Mouse (Mus musculus) heart, embryonic 11.5 days (tissue): ENCODE measurements around the gene Nexmif. TPM values are rescaled to one million over a fixed set of nuclear protein-coding genes. Genes with fewer than 3 reads are reported as not detected.

Source experiments
- ATAC-seq: fragments of 200-750 bp; cut with Nextera tagmentation; replicated peaks from 2 replicates; pipeline ENCODE4 v1.8.0; 2017; ENCODE audit warnings: moderate library complexity; ENCODE audit not compliant: insufficient number of reproducible peaks, low FRiP score, low TSS enrichment
- H3K27ac ChIP-seq: fragments of 300-500 bp; sonication (generic); 2 replicates; pipeline ENCODE4 v1.5.1; 2014; ENCODE audit warnings: mild to moderate bottlenecking, low read depth, low read length
- H3K27me3 ChIP-seq: fragments of 300-500 bp; sonication (generic); 2 replicates; pipeline ENCODE4 v1.6.1; 2014; ENCODE audit warnings: mild to moderate bottlenecking, low read length, mixed read lengths; ENCODE audit not compliant: control insufficient read depth, insufficient read depth
- H3K36me3 ChIP-seq: fragments of 300-500 bp; sonication (generic); 2 replicates; pipeline ENCODE4 v1.6.1; 2014; ENCODE audit warnings: mild to moderate bottlenecking, low read length, moderate library complexity, mixed read lengths; ENCODE audit not compliant: control insufficient read depth, insufficient read depth
- H3K4me1 ChIP-seq: fragments of 300-500 bp; sonication (generic); 2 replicates; pipeline ENCODE4 v1.6.1; 2014; ENCODE audit warnings: low read length; ENCODE audit not compliant: control insufficient read depth, insufficient read depth
- H3K4me2 ChIP-seq: fragments of 300-500 bp; sonication (generic); 2 replicates; pipeline ENCODE4 v1.6.1; 2014; ENCODE audit warnings: mild to moderate bottlenecking, moderate library complexity
- H3K4me3 ChIP-seq: fragments of 300-500 bp; sonication (generic); 2 replicates; pipeline ENCODE4 v1.5.1; 2014; ENCODE audit warnings: low read depth, low read length
- H3K9ac ChIP-seq: fragments of 300-500 bp; sonication (generic); 2 replicates; pipeline ENCODE4 v1.6.1; 2014; ENCODE audit warnings: mild to moderate bottlenecking, low read depth, low read length, moderate library complexity
- H3K9me3 ChIP-seq: fragments of 300-500 bp; sonication (generic); replicated peaks from 2 replicates; pipeline ENCODE4 v1.6.1; 2016; ENCODE audit warnings: low read length; ENCODE audit not compliant: control insufficient read depth
- WGBS: fragments of 180-500 bp; shearing (Covaris S2); extraction: QIAGEN DNeasy Blood & Tissue Kit; methylation state at CpG from one replicate; pipeline ENCODE4 v1.1.7; 2014; ENCODE audit not compliant: insufficient replicate concordance; 5-methylcytosine and 5-hydroxymethylcytosine counted together
- polyA plus RNA-seq: library from polyadenylated mRNA; unstranded; fragments of >200 nt; fragmentation: Nextera tagmentation; extraction: Ambion mirVana; gene quantifications from 2 replicates; pipeline ENCODE4 v1.2.1, GENCODE M21; 2014

Nexmif gene
- polyA plus RNA-seq: 0.48 and 0.70 TPM in 2 replicates

DNA sequence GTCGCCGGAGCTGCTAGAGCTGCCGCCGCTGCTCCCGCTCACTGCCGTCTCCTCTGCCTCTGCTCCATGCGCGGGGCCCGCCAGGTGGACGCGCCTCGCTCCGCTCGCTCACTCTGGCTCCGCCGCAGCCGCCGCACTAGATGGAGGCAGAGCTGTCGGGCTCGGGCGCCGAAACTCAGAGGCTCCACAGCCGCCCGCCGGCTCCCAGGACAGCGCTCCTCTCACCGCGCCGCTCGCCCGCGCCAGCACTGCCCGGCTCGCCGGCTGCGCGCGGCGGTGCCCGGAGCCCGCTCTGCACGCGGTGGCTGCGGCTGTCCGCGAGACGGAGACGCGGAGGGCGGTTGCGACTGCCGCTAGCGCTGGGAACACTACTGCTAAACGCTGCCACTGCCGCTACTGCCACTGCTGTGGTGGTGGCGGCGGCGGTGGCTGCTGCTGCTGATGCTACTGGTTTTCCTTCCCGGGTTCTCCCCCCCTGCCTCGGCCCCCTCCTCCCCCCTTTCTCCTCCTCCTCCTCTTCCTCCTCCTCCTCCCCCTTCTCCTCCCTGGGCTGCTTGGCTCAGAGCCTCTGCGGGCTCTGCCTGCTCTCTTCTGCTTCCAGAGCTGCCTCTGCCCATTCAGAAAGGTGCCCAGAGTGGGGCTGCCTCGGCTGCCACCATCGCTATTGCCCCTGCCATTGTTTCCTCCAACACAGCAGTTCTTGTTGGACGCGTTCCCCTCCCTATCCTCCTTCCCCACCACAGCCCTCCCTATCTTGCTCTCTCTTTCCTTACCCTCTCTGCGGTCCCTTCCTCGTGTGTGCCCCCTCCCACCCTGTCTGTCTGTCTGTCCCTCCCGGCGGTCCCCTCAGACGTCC, at the start of gene Nexmif:
Gene Nexmif (minus strand): TSS at position 450 of the 856 bp plus-strand sequence.
- Histone ChIP-seq H3K27me3 (peaks cover 14% of the 10 kb centered on the region), H3K4me2 (peak within 1 kb of the TSS; percentile 75), H3K4me3 (peak within 1 kb of the TSS; percentile 42), H3K9me3 (no peaks in the 10 kb centered on the region), H3K4me1 (no peaks in the 10 kb centered on the region), H3K36me3 (no peaks in the 10 kb centered on the region), H3K27ac (peak within 1 kb of the TSS; percentile 3; the same call in 1 of the 2 replicates), H3K9ac (peak within 1 kb of the TSS; percentile 52; the same call in 1 of the 2 replicates)
- ATAC-seq: peak; percentile 46; the same call in 1 of the 2 replicates
- WGBS: 20% methylated on average over 51 of the region's 70 CpGs

DNA sequence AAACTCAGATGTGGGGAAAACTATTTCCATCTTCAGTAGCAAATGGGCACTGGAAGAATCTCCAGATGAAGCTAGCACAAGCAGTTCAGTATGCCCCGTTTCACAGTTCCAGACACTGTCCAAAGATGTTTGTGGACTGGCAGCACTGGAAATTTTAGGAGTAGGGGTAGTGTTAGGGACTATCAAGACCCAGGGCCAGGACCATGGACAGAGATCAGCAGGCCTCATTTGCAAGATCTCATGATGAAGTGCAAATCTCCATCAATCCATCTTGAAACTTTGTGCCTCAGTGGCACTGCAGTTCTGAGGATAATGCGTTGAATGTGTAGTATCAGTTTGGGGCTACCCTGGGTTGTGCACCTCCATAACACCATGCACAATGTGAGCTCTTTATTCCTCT, 7.7 kb upstream of the Nexmif start:
- Histone ChIP-seq H3K36me3 (no peaks in the 10 kb centered on the region), H3K4me2 (no peak overlapping the region), H3K9me3 (no peaks in the 10 kb centered on the region), H3K27me3 (0 out of 2 replicates have a peak, but pooled peaks cover under 1% of the 10 kb centered on the region), H3K4me3 (no peak overlapping the region), H3K9ac (no peak overlapping the region), H3K4me1 (no peaks in the 10 kb centered on the region), H3K27ac (no peak overlapping the region)
- ATAC-seq: no peak
- WGBS: 67% methylated on average over 2 of the region's 2 CpGs

DNA sequence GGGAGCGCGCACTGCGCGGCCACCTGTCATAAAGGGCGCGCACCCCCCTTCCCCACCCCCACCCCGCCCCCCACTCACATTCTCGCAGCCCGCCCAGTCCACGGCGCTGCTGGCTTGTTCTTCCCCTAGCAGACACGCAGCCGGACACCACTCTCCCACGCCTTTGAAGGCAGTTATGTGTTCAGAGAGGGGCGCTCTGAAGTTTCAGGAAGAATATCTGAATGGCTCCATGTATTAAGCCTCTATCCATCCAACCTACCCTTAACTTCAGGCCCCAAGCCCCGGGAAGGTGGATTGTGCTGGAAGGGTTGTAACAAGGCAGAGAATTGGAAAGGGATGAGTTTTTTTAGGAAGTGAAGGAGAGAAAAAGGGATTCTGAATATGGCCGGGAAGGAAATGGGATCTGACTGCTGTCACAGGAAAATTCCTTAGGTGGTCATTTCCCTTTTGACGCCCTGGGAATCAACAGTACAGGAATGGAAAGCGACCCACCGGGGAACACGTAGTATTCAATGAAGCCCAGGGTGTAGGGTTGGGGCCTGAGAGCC, 681 bp upstream of the Nexmif start:
- peak overlapping the region; percentile 75 for H3K4me2 ChIP-seq
- no peak overlapping the region for H3K9ac ChIP-seq
- WGBS: 19% methylated on average over 18 of the region's 21 CpGs
- no peaks in the 10 kb centered on the region for H3K36me3 ChIP-seq
- H3K4me1 ChIP-seq: no peaks in the 10 kb centered on the region
- no peak for ATAC-seq
- peak overlapping the region; percentile 42 for H3K4me3 ChIP-seq
- no peaks in the 10 kb centered on the region for H3K9me3 ChIP-seq
- H3K27ac ChIP-seq: no peak overlapping the region
- H3K27me3 ChIP-seq: peaks cover 14% of the 10 kb centered on the region

DNA sequence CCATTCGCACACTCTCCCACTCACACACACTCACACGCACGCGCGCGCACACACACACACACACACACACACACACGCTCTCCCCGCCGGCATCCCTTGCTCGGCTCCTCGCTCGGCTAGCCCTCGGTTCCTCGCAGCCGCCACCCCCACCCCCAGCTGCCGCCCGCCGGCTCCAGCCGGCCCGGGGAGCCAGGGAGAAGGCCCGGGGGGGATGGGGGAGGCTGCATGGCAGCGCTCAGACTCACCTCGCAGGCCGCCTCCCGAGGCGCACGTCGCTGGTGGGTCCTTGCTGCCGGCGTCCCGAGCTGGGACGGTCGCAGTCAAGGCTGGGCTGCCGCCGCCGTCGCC, 623 bp downstream of the Nexmif start:
- no peaks in the 10 kb centered on the region for H3K4me1 ChIP-seq
- no peaks in the 10 kb centered on the region for H3K36me3 ChIP-seq
- peaks cover 14% of the 10 kb centered on the region for H3K27me3 ChIP-seq
- H3K9me3 ChIP-seq: no peaks in the 10 kb centered on the region
- peak overlapping the region; percentile 52; the same call in 1 of the 2 replicates for H3K9ac ChIP-seq
- peak overlapping the region; percentile 3; the same call in 1 of the 2 replicates for H3K27ac ChIP-seq
- WGBS: 17% methylated on average over 26 of the region's 37 CpGs
- ATAC-seq: peak; percentile 65
- H3K4me2 ChIP-seq: peak overlapping the region; percentile 75
- peak overlapping the region; percentile 42 for H3K4me3 ChIP-seq

DNA sequence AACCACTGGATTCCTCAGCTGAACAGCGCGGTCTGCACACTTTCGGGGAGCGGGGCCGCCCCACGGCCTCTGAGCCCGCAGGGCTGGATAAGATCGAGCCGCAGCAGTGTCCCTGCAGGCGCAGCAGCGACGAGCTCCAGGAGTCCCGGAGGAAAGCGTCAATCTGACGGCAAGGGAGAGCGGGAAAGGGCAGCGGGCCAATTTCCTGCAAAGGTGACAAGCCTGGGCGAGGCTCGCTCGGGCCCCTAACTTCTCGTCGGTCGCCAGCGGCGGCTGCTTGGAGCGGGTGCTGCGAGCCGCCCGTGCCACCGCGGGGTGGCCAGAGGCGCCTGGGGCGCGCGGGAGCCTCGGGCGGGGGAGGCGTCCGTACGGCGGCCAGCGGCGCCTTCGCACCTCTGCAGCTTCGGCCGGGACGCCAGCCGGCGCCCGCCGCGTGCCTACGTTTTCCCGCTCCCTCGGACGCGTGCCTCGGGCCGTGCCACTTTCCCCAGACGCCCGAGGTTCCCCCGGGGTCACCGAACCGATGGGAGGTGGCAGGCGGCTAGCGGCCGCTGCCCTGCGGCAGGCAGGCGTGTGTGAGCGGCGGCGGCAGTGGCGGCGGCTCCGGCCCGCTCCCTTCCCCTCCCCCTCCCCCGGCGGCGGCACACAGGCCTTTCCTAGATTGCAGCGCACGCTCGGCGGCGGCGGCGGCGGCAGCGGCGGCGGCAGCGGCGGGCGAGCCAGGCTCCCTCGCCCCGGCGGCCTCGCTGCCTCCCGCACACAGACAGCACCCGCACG, 1.2 kb downstream of the Nexmif start:
- peak overlapping the region; percentile 42 for H3K4me3 ChIP-seq
- H3K36me3 ChIP-seq: no peaks in the 10 kb centered on the region
- H3K9ac ChIP-seq: peak overlapping the region; percentile 52; the same call in 1 of the 2 replicates
- 18% methylated on average over 61 of the region's 100 CpGs for WGBS
- no peaks in the 10 kb centered on the region for H3K4me1 ChIP-seq
- peak overlapping the region; percentile 75 for H3K4me2 ChIP-seq
- no peak overlapping the region for H3K27ac ChIP-seq
- no peaks in the 10 kb centered on the region for H3K9me3 ChIP-seq
- peak; percentile 39 for ATAC-seq
- peaks cover 14% of the 10 kb centered on the region for H3K27me3 ChIP-seq

DNA sequence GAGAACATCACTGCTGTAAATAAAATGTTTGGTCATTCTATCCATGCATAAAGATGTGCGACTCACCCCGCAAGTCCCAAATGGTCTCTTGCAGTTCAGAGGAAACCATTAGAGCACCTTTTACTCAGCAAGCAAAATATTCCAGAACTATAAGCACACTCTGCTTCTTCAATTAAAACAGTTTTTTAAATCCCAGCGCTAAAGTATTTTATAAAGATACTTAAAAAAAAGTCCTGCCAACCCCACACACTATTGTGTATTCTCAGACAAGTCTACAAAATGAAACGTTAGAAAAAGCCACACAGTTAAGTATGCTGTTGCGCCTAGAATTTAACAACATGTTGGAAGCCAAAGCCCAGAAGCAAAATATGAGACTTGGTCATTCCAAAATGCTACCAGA, 1.9 kb downstream of the Nexmif start:
- no peak for ATAC-seq
- Histone ChIP-seq H3K9ac (no peak overlapping the region), H3K27ac (no peak overlapping the region), H3K4me2 (peak overlapping the region; percentile 75; the same call in 1 of the 2 replicates), H3K4me3 (peak overlapping the region; percentile 42), H3K36me3 (no peaks in the 10 kb centered on the region), H3K9me3 (no peaks in the 10 kb centered on the region), H3K4me1 (no peaks in the 10 kb centered on the region), H3K27me3 (peaks cover 14% of the 10 kb centered on the region)
- 53% methylated on average over 5 of the region's 5 CpGs for WGBS

DNA sequence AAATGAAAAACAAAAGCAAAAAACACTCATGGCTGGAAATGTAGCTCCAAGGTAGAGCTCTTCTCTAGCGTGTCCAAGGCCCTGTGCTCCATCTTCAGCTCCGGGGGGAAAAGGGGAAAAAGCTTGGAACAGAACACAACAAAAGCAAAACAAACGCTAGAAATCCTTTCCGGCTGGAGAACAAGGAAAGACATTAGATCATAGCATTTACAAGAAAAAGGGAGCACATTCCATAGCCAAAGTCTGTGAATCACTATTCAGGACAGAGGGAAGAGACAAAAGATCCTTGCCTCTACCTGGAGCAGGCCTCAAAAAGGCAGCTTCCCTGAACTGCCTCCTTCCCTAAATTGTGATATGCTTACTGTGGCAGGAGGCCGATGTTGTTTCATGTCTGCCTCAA, 4.4 kb downstream of the Nexmif start:
- no peak for ATAC-seq
- H3K4me2 ChIP-seq: no peak overlapping the region
- no peaks in the 10 kb centered on the region for H3K4me1 ChIP-seq
- no peaks in the 10 kb centered on the region for H3K9me3 ChIP-seq
- no peak overlapping the region for H3K9ac ChIP-seq
- H3K36me3 ChIP-seq: no peaks in the 10 kb centered on the region
- peaks cover 8% of the 10 kb centered on the region for H3K27me3 ChIP-seq
- H3K4me3 ChIP-seq: no peak overlapping the region
- no peak overlapping the region for H3K27ac ChIP-seq
- whole genome bisulfite sequencing: 69% methylated on average over 5 of the region's 5 CpGs

DNA sequence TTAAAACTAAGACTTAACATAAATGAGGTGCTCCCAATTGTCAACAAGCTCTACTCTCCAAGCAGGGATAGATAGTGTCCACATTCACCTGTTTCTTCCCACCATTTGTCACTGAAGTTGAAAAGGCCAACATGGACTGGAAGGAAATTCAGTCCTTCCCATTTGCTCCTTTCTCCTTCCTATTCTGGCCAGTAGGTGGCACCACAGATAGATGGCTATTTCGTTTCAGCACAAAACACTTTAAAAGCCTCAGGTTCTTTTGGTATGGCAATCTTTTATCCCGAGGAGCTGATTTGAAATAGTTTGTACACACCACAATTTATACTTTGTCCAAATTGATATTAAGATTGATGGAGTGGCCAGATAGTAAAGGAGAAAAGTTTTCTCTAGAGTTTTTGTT, 21.7 kb downstream of the Nexmif start:
- ATAC-seq: no peak

More for the DNA sequence above, 21.7 kb downstream of the Nexmif start:
- H3K4me2 ChIP-seq: no peak overlapping the region
- no peak overlapping the region for H3K9ac ChIP-seq
- H3K27ac ChIP-seq: no peak overlapping the region
- no peaks in the 10 kb centered on the region for H3K4me1 ChIP-seq
- 32% methylated on average over 2 of the region's 2 CpGs for WGBS
- H3K4me3 ChIP-seq: no peak overlapping the region
- H3K36me3 ChIP-seq: no peaks in the 10 kb centered on the region
- no peaks in the 10 kb centered on the region for H3K9me3 ChIP-seq
- no peaks in the 10 kb centered on the region for H3K27me3 ChIP-seq
